Mouse (Mus musculus) neural tube, embryonic 14.5 days (tissue): ENCODE measurements at regions not wholly inside any gene's neighbourhood (a gene's known extent, or its start where the extent isn't known, plus 50 kb on each side); places are given as distances from the start of the nearest gene placed in this dataset.

Experiments used
- ATAC-seq: fragments of 200-750 bp; cut with Nextera tagmentation; 2 replicates; pipeline ENCODE4 v1.8.0; 2017; ENCODE audit warnings: low read depth, mild to moderate bottlenecking, moderate TSS enrichment, moderate library complexity
- H3K27ac ChIP-seq: fragments of 300-500 bp; sonication (generic); 2 replicates; pipeline ENCODE4 v1.5.1; 2014; ENCODE audit warnings: low read depth, mild to moderate bottlenecking, control low read depth, low read length, moderate library complexity, mixed read lengths
- H3K27me3 ChIP-seq: fragments of 300-500 bp; sonication (generic); 2 replicates; pipeline ENCODE4 v1.6.1; 2014; ENCODE audit warnings: low read length; ENCODE audit not compliant: control insufficient read depth, insufficient read depth
- H3K36me3 ChIP-seq: fragments of 300-500 bp; sonication (generic); 2 replicates; pipeline ENCODE4 v1.6.1; 2014; ENCODE audit warnings: low read length, mixed read lengths; ENCODE audit not compliant: control insufficient read depth, insufficient read depth
- H3K4me1 ChIP-seq: fragments of 300-500 bp; sonication (generic); 2 replicates; pipeline ENCODE4 v1.6.1; 2014; ENCODE audit warnings: low read length; ENCODE audit not compliant: control insufficient read depth, insufficient read depth
- H3K4me2 ChIP-seq: fragments of 300-500 bp; sonication (generic); 2 replicates; pipeline ENCODE4 v1.6.1; 2014; ENCODE audit warnings: mild to moderate bottlenecking, low read depth, low read length, control low read depth
- H3K4me3 ChIP-seq: fragments of 300-500 bp; sonication (generic); 2 replicates; pipeline ENCODE4 v1.5.1; 2014; ENCODE audit warnings: low read depth, low read length, control low read depth, mixed read lengths
- H3K9ac ChIP-seq: fragments of 300-500 bp; sonication (generic); replicated peaks from 2 replicates; pipeline ENCODE4 v1.6.1; 2014; ENCODE audit warnings: low read depth, mild to moderate bottlenecking, control low read depth, low read length, mixed read lengths
- H3K9me3 ChIP-seq: fragments of 300-500 bp; sonication (generic); 2 replicates; pipeline ENCODE4 v1.6.1; 2016; ENCODE audit warnings: low read length; ENCODE audit not compliant: control insufficient read depth
- WGBS: fragments of 180-500 bp; shearing (Covaris S2); extraction: QIAGEN DNeasy Blood & Tissue Kit; methylation state at CpG from one replicate; pipeline ENCODE4 v1.1.7; 2014; 5-methylcytosine and 5-hydroxymethylcytosine counted together

GRCm38 (mm10) chr1:40967768-40968504 lies 162.5 kb downstream of the Tmem182 start:
- H3K4me3 ChIP-seq, result no peak overlapping the region
- no peaks in the 10 kb centered on the region for H3K27me3 ChIP-seq
- no peaks in the 10 kb centered on the region for H3K36me3 ChIP-seq
- no peak overlapping the region for H3K27ac ChIP-seq
- no peaks in the 10 kb centered on the region for H3K9me3 ChIP-seq
- H3K9ac ChIP-seq, result no peak overlapping the region
- no peaks in the 10 kb centered on the region for H3K4me1 ChIP-seq
- WGBS, result 65% methylated on average over 17 of the region's 17 CpGs
- peak; percentile 50; the same call in 1 of the 2 replicates for ATAC-seq
- no peak overlapping the region for H3K4me2 ChIP-seq

GRCm38 (mm10) chr1:40983762-40984161 lies 178.4 kb downstream of the Tmem182 start:
- Histone ChIP-seq H3K36me3 (no peaks in the 10 kb centered on the region), H3K27me3 (no peaks in the 10 kb centered on the region), H3K27ac (no peak overlapping the region), H3K9ac (no peak overlapping the region), H3K4me3 (no peak overlapping the region), H3K4me2 (no peak overlapping the region), H3K4me1 (no peaks in the 10 kb centered on the region), H3K9me3 (no peaks in the 10 kb centered on the region)
- ATAC-seq, result no peak
- 76% methylated on average over 2 of the region's 2 CpGs for WGBS

- WGBS, result 92% methylated on average over 4 of the region's 4 CpGs
- H3K4me3 ChIP-seq, result no peak overlapping the region
These were observed 187.9 kb downstream of the Tmem182 start for GRCm38 (mm10) chr1:40993327-40993726.

GRCm38 (mm10) chr1:41001154-41001949 lies 196.0 kb downstream of the Tmem182 start:
- 53% methylated on average over 13 of the region's 13 CpGs for WGBS
- no peaks in the 10 kb centered on the region for H3K4me1 ChIP-seq
- peak; percentile 72 for ATAC-seq
- no peaks in the 10 kb centered on the region for H3K9me3 ChIP-seq
- H3K36me3 ChIP-seq, result no peaks in the 10 kb centered on the region
- no peak overlapping the region for H3K4me3 ChIP-seq
- H3K9ac ChIP-seq, result no peak overlapping the region
- no peak overlapping the region for H3K4me2 ChIP-seq
- no peak overlapping the region for H3K27ac ChIP-seq
- H3K27me3 ChIP-seq, result no peaks in the 10 kb centered on the region

More at GRCm38 (mm10) chr1:40993327-40993726, 187.9 kb downstream of the Tmem182 start:
- no peak for ATAC-seq
- no peaks in the 10 kb centered on the region for H3K9me3 ChIP-seq
- no peaks in the 10 kb centered on the region for H3K4me1 ChIP-seq
- no peak overlapping the region for H3K27ac ChIP-seq
- H3K4me2 ChIP-seq, result no peak overlapping the region
- no peaks in the 10 kb centered on the region for H3K36me3 ChIP-seq
- no peak overlapping the region for H3K9ac ChIP-seq
- H3K27me3 ChIP-seq, result no peaks in the 10 kb centered on the region

GRCm38 (mm10) chr1:41002006-41002405 lies 196.6 kb downstream of the Tmem182 start:
- no peak overlapping the region for H3K4me2 ChIP-seq
- no peak overlapping the region for H3K27ac ChIP-seq
- no peaks in the 10 kb centered on the region for H3K36me3 ChIP-seq
- ATAC-seq, result no peak
- no peak overlapping the region for H3K9ac ChIP-seq
- H3K9me3 ChIP-seq, result no peaks in the 10 kb centered on the region
- H3K4me1 ChIP-seq, result no peaks in the 10 kb centered on the region
- no peaks in the 10 kb centered on the region for H3K27me3 ChIP-seq
- H3K4me3 ChIP-seq, result no peak overlapping the region
- WGBS, result 71% methylated on average over 9 of the region's 9 CpGs

- Histone ChIP-seq H3K4me1 (no peaks in the 10 kb centered on the region), H3K36me3 (no peaks in the 10 kb centered on the region), H3K4me2 (no peak overlapping the region), H3K9me3 (no peaks in the 10 kb centered on the region), H3K27ac (no peak overlapping the region), H3K27me3 (no peaks in the 10 kb centered on the region), H3K4me3 (no peak overlapping the region), H3K9ac (no peak overlapping the region)
- ATAC-seq, result no peak
- WGBS, result 77% methylated on average over 4 of the region's 4 CpGs
These were observed 221.5 kb downstream of the Tmem182 start for GRCm38 (mm10) chr1:41026943-41027342.

GRCm38 (mm10) chr1:41027540-41027978 lies 222.2 kb downstream of the Tmem182 start:
- Histone ChIP-seq H3K4me3 (no peak overlapping the region), H3K9me3 (no peaks in the 10 kb centered on the region), H3K27ac (no peak overlapping the region), H3K36me3 (no peaks in the 10 kb centered on the region), H3K4me2 (no peak overlapping the region), H3K9ac (no peak overlapping the region), H3K27me3 (no peaks in the 10 kb centered on the region), H3K4me1 (no peaks in the 10 kb centered on the region)
- 32% methylated on average over 4 of the region's 4 CpGs for WGBS
- ATAC-seq, result no peak

GRCm38 (mm10) chr1:41028021-41028420 lies 222.6 kb downstream of the Tmem182 start:
- H3K4me2 ChIP-seq, result no peak overlapping the region
- no peak overlapping the region for H3K9ac ChIP-seq
- WGBS, result 92% methylated on average over 2 of the region's 2 CpGs
- H3K4me3 ChIP-seq, result no peak overlapping the region
- no peak for ATAC-seq
- H3K36me3 ChIP-seq, result no peaks in the 10 kb centered on the region
- no peaks in the 10 kb centered on the region for H3K27me3 ChIP-seq
- no peaks in the 10 kb centered on the region for H3K4me1 ChIP-seq
- no peaks in the 10 kb centered on the region for H3K9me3 ChIP-seq
- H3K27ac ChIP-seq, result no peak overlapping the region
